Mouse (Mus musculus) myocyte (in vitro differentiated cells): ENCODE data around the gene Arl8a.

Source experiments
- MAX ChIP-seq: IDR thresholded peaks from one replicate; pipeline ENCODE4 v1.6.1; 2011; ENCODE audit warnings: low read depth, mild to moderate bottlenecking, control low read depth
- POLR2A ChIP-seq: IDR thresholded peaks from one replicate; pipeline ENCODE4 v1.6.1; 2011; ENCODE audit warnings: low read depth, mild to moderate bottlenecking, control low read depth, moderate library complexity; ENCODE audit not compliant: insufficient read length
- POLR2AphosphoS2 ChIP-seq: IDR thresholded peaks from one replicate; pipeline ENCODE4 v1.6.1; 2011; ENCODE audit warnings: low read depth, control low read depth; ENCODE audit not compliant: insufficient read length

DNA sequence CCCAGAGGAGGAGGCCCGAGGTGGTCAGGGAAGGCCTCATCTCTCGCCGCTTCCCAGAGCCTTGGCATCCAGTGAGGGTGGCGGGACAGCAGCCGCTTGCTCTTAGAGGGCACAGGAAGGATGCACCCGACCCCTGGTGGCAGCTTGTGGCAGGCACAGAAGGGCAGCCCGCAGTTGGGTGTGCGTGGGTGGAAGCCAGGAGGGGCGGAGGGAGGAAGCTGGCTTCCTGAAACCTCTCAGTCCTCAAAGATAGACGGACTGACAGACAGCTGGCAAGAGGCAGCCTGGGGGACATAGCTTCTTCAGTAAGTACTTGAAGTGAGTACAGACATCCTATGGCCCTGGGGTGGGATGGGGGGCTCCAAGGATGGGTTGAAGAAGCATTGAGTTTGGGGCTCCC, 14.2 kb upstream of the Arl8a start, which contains the start of gene Ptpn7:
- TF ChIP-seq MAX = no peak
- TF ChIP-seq POLR2AphosphoS2 = no peak
- TF ChIP-seq POLR2A = no peak
